Mouse (Mus musculus) lung, postnatal 0 days (tissue): ENCODE results near the gene Usb1.

Experiments used
- CTCF ChIP-seq: IDR thresholded peaks from 2 replicates; pipeline ENCODE4 v1.5.1; 2016; ENCODE audit warnings: antibody characterized with exemption, mild to moderate bottlenecking
- EP300 ChIP-seq: IDR thresholded peaks from 2 replicates; pipeline ENCODE4 v1.6.1; 2016; ENCODE audit warnings: antibody characterized with exemption, mild to moderate bottlenecking, control low read depth

DNA sequence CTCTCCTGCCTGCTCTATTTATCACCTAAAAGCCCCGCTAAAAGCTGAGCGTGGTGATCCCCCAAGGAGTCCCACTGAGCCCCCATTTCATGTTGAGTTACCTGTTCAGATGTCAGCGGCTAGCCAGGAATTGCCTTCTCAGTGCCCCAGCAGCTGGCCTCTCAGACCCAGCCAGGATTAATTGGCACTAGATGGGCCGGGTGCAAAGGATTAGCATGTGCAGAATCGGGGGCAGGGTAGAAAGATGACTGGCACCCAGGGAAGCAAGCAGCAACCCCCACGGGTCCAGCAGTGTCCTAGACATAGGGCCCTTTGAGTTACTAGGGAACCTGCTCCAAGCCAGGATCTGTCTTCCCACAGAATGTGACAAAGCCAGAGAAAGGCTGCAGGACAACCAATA, 25.7 kb upstream of the Usb1 start, which contains the start of gene Cngb1:
- TF ChIP-seq CTCF (no peak), EP300 (no peak)
